Mouse (Mus musculus) cortical plate, adult 2 months (tissue): ENCODE measurements around the gene Nfib. TPM values are rescaled to one million over a fixed set of nuclear protein-coding genes. Genes with fewer than 3 reads are reported as not detected.

Experiments used
- H3K27ac ChIP-seq: fragments of 200-500 bp; 2 replicates; pipeline ENCODE4 v1.5.1; 2012; ENCODE audit warnings: low read length, control low read depth, inconsistent platforms; ENCODE audit not compliant: insufficient read depth
- H3K4me1 ChIP-seq: fragments of 200-500 bp; 2 replicates; pipeline ENCODE4 v1.6.1; 2011; ENCODE audit warnings: low read length; ENCODE audit not compliant: control insufficient read depth, insufficient read depth
- H3K4me3 ChIP-seq: fragments of 200-500 bp; 2 replicates; pipeline ENCODE4 v1.5.1; 2011; ENCODE audit warnings: mild to moderate bottlenecking, low read length, control low read depth; ENCODE audit not compliant: insufficient read depth
- CTCF ChIP-seq: fragments of 200-500 bp; IDR thresholded peaks from 2 replicates; pipeline ENCODE4 v1.5.1; 2011; ENCODE audit warnings: mild to moderate bottlenecking, control low read depth, low read length; ENCODE audit not compliant: insufficient read depth; ENCODE audit errors: extremely low read depth
- POLR2A ChIP-seq: fragments of 200-500 bp; IDR thresholded peaks from 2 replicates; pipeline ENCODE4 v1.6.1; 2011; ENCODE audit warnings: mild to moderate bottlenecking, low read length, control low read depth; ENCODE audit not compliant: insufficient read depth; ENCODE audit errors: extremely low read depth
- polyA plus RNA-seq: library from polyadenylated mRNA; depleted of rRNA; stranded (reverse); fragments of >200 nt; gene quantifications from 2 replicates; pipeline ENCODE4 v1.2.3, GENCODE M21; 2012; rRNA removed

Nfib gene
- polyA plus RNA-seq, 1 experiment = 31.8 TPM

GRCm38 (mm10) chr4:82248961-82249360 lies 456.6 kb downstream of the Nfib start:
- Histone ChIP-seq H3K4me3 (no peak overlapping the region), H3K4me1 (no peaks in the 10 kb centered on the region; the same call in 1 of the 2 replicates), H3K27ac (no peak overlapping the region)
- TF ChIP-seq POLR2A (no peak), CTCF (no peak)

DNA sequence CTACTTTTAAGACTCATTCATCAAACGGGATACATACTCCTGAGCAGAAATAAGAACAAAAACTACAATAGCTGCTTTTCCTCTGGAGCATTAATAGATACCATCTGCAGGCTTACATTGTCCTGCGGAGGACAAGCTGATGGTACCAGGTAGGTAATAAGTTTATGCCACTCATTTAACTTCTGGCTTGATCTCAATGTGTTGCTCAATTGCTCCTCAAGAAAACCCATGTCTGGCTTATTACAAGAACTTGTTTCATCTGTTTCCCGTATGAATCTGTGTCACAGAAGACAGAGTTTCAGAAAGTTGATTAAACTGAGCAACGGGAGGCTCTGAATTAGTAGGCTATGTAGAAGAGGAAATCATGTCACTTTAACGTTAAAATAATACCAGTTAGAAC lies 457.5 kb downstream of the Nfib start:
- Histone ChIP-seq H3K4me1 (no peaks in the 10 kb centered on the region; the same call in 1 of the 2 replicates), H3K4me3 (no peak overlapping the region), H3K27ac (no peak overlapping the region)
- TF ChIP-seq POLR2A = no peak
- TF ChIP-seq CTCF = no peak

DNA sequence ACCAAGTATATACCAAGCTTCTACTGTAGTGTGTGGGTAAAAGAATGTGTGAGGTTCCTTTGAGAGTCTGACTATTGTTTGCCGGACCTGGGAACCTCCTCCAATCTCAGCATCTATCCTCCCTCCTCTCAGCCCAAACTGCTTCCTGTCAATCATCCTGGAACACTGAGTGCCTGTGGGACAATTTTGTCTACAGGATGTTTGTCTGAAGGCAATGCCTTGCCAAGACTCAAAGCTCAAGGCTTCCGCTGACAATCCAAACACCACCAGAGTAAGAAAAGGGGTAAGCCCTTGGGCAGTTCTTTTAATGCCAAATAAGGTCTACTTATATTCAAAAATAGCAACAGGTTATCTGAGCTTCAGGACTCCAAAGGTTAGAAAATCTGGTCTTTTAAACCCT lies 459.3 kb downstream of the Nfib start:
- H3K27ac ChIP-seq = no peak overlapping the region
- TF ChIP-seq CTCF (no peak), POLR2A (no peak)
- no peak overlapping the region for H3K4me3 ChIP-seq
- no peaks in the 10 kb centered on the region; the same call in 1 of the 2 replicates for H3K4me1 ChIP-seq

Other genes with a start within 250 kb of the Nfib start
- 17.1 and 18.4 TPM in 2 replicates for gene Zdhhc21, start 154.2 kb upstream of the Nfib start, polyA plus RNA-seq
- 0.15 and 0.27 TPM in 2 replicates for gene Cer1, start 179.4 kb upstream of the Nfib start, polyA plus RNA-seq